Mouse (Mus musculus): ENCODE data around the gene Pold4. TPM values are rescaled to one million over a fixed set of nuclear protein-coding genes. Genes with fewer than 3 reads are reported as not detected.

Gene Pold4
- polyA plus RNA-seq, 1 experiment from 2014 or later = 8.8 TPM

- Histone ChIP-seq H3K9ac (ENCODE audit: low read length) (peak within 1 kb of the TSS; percentile 77), H3K4me2 (ENCODE audit: low read depth, low read length, severe bottlenecking) (peak within 1 kb of the TSS; percentile 99), H3K36me3 (ENCODE audit: control insufficient read depth, insufficient read depth, low read length) (no peaks in the 10 kb centered on the region), H3K27ac (ENCODE audit: low read depth, low read length) (no peak within 1 kb of the TSS), H3K9me3 (ENCODE audit: control insufficient read depth, low read length) (no peaks in the 10 kb centered on the region), H3K4me1 (replicated peaks; ENCODE audit: control insufficient read depth, insufficient read depth, low read length) (peaks cover 25% of the 10 kb centered on the region), H3K27me3 (ENCODE audit: control insufficient read depth, insufficient read depth, low read length) (peaks cover 32% of the 10 kb centered on the region), H3K4me3 (ENCODE audit: low read depth, low read length) (peak within 1 kb of the TSS; percentile 57)
- DNase-seq (ENCODE audit: low spot score) = peak; percentile 71
- ATAC-seq (replicated peaks; ENCODE audit: low FRiP score) = peak; percentile 66
- 1% methylated on average over 46 of the region's 49 CpGs for WGBS
These were observed 17.5 kb upstream of the Pold4 start, which contains the start of the genes Clcf1 and AC109138.7 for GRCm38 (mm10) chr19:4214071-4214770. Clcf1 (plus strand) TSS chr19:4214238. AC109138.7 (plus strand) TSS chr19:4214357.

DNA sequence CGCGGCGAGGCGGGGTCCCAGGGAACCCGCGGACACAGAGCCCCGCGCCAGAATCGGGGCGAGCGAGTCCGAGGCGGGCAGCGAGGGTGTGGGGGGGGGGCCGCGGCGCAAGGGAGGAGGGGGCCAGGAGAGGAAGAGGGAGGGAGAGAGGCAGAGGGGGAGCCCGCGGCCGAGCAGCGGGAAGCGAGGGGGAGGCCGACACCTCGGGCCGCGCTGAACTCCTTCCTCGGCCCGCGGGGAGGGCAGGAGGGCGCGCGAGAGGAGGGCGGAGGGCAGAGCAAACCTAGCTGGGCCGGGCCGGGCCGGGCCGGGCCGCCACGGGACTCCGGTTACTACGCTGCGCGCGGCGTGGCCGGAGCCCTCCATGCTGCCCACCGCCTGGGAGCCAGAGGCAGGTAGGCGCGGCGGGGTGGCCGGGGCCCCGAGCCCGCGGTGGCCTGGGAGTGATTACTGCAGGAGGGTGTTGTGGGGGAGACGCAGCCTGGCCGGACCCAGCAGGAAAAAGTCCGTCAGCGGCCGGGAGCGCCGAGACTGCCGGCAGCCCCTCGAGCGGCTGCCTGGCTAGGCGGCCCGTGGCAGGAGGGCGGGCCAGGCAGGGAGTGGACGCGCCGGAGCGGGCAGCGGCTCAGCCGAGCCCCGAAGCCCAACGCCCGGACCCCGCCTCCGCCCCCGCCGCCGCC is 16.8 kb upstream of the Pold4 start:
- Histone ChIP-seq H3K36me3 (ENCODE audit: control insufficient read depth, insufficient read depth, low read length) (no peaks in the 10 kb centered on the region), H3K27me3 (ENCODE audit: control insufficient read depth, insufficient read depth, low read length) (peaks cover 32% of the 10 kb centered on the region), H3K4me1 (replicated peaks; ENCODE audit: control insufficient read depth, insufficient read depth, low read length) (peaks cover 25% of the 10 kb centered on the region), H3K9ac (ENCODE audit: low read length) (peak overlapping the region; percentile 77), H3K4me2 (ENCODE audit: low read depth, low read length, severe bottlenecking) (peak overlapping the region; percentile 99), H3K27ac (ENCODE audit: low read depth, low read length) (no peak overlapping the region), H3K9me3 (ENCODE audit: control insufficient read depth, low read length) (no peaks in the 10 kb centered on the region), H3K4me3 (ENCODE audit: low read depth, low read length) (peak overlapping the region; percentile 57)
- under 1% methylated on average over 57 of the region's 81 CpGs for WGBS
- peak; percentile 74 for DNase-seq (ENCODE audit: low spot score)
- peak; percentile 40 for ATAC-seq (replicated peaks; ENCODE audit: low FRiP score)

DNA sequence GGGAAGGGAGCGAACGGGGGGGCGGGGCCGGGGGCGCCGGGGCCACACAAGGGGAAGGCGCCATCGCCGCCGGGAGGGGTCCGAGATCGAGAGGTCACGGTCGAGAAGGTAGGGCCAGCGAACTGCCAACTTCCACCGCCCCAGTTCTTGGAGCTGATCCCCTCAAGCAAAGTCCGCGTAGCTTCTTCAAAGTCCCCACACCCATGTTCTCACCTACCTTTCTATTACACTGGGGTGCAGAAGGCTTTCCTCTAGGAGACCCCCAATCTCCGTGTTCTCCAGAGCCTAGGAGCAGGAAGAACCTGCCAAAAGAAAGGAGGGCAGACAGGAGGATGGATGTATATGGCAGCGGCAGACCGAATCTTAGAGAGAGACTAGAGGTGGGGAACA is 16.3 kb upstream of the Pold4 start:
- WGBS = 6% methylated on average over 9 of the region's 21 CpGs
- ATAC-seq (replicated peaks; ENCODE audit: low FRiP score) = no peak
- DNase-seq (ENCODE audit: low spot score) = no peak
- Histone ChIP-seq H3K36me3 (ENCODE audit: control insufficient read depth, insufficient read depth, low read length) (no peaks in the 10 kb centered on the region), H3K4me2 (ENCODE audit: low read depth, low read length, severe bottlenecking) (peak overlapping the region; percentile 99), H3K27ac (ENCODE audit: low read depth, low read length) (no peak overlapping the region), H3K4me3 (ENCODE audit: low read depth, low read length) (peak overlapping the region; percentile 57), H3K9me3 (ENCODE audit: control insufficient read depth, low read length) (no peaks in the 10 kb centered on the region), H3K9ac (ENCODE audit: low read length) (peak overlapping the region; percentile 77), H3K4me1 (replicated peaks; ENCODE audit: control insufficient read depth, insufficient read depth, low read length) (peaks cover 25% of the 10 kb centered on the region), H3K27me3 (ENCODE audit: control insufficient read depth, insufficient read depth, low read length) (peaks cover 32% of the 10 kb centered on the region)

GRCm38 (mm10) chr19:4216041-4216685 is 15.5 kb upstream of the Pold4 start:
- no peak overlapping the region for H3K4me3 ChIP-seq (ENCODE audit: low read depth, low read length)

DNA sequence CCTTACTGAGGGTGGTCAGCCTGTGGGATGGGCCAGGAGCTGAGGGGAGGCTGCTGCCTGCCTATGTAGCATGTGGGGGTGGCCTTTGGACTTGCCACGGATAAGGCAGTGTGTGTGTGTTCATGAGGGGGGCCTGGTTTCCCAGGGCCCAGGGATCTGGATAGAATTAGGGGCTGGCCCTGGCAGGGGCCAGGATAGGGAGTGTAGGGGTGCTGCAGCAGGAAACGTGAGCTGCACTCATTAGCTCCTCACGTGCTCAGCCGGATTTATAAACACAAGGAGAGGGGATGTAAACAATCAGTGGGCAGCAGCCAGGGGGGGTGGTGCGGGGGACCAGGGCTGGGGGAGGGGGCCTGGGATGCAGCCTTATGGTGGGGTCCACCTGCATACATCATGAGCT is 14.6 kb upstream of the Pold4 start:
- Histone ChIP-seq H3K27me3 (ENCODE audit: control insufficient read depth, insufficient read depth, low read length) (peaks cover 30% of the 10 kb centered on the region), H3K4me2 (ENCODE audit: low read depth, low read length, severe bottlenecking) (no peak overlapping the region), H3K36me3 (ENCODE audit: control insufficient read depth, insufficient read depth, low read length) (no peaks in the 10 kb centered on the region), H3K4me3 (ENCODE audit: low read depth, low read length) (no peak overlapping the region), H3K9me3 (ENCODE audit: control insufficient read depth, low read length) (no peaks in the 10 kb centered on the region), H3K4me1 (replicated peaks; ENCODE audit: control insufficient read depth, insufficient read depth, low read length) (peaks cover 24% of the 10 kb centered on the region), H3K27ac (ENCODE audit: low read depth, low read length) (no peak overlapping the region), H3K9ac (ENCODE audit: low read length) (no peak overlapping the region)
- DNase-seq (ENCODE audit: low spot score) (peak; percentile 54), ATAC-seq (replicated peaks; ENCODE audit: low FRiP score) (no peak)
- WGBS = 8% methylated on average over 5 of the region's 5 CpGs

More at GRCm38 (mm10) chr19:4216041-4216685, 15.5 kb upstream of the Pold4 start:
- WGBS = 22% methylated on average over 14 of the region's 14 CpGs
- peaks cover 25% of the 10 kb centered on the region for H3K4me1 ChIP-seq (replicated peaks; ENCODE audit: control insufficient read depth, insufficient read depth, low read length)
- no peak for ATAC-seq (replicated peaks; ENCODE audit: low FRiP score)
- no peaks in the 10 kb centered on the region for H3K36me3 ChIP-seq (ENCODE audit: control insufficient read depth, insufficient read depth, low read length)
- H3K9me3 ChIP-seq (ENCODE audit: control insufficient read depth, low read length) = no peaks in the 10 kb centered on the region
- DNase-seq (ENCODE audit: low spot score) = peak; percentile 55
- no peak overlapping the region for H3K27ac ChIP-seq (ENCODE audit: low read depth, low read length)
- H3K9ac ChIP-seq (ENCODE audit: low read length) = no peak overlapping the region
- H3K27me3 ChIP-seq (ENCODE audit: control insufficient read depth, insufficient read depth, low read length) = peaks cover 32% of the 10 kb centered on the region
- no peak overlapping the region for H3K4me2 ChIP-seq (ENCODE audit: low read depth, low read length, severe bottlenecking)

DNA sequence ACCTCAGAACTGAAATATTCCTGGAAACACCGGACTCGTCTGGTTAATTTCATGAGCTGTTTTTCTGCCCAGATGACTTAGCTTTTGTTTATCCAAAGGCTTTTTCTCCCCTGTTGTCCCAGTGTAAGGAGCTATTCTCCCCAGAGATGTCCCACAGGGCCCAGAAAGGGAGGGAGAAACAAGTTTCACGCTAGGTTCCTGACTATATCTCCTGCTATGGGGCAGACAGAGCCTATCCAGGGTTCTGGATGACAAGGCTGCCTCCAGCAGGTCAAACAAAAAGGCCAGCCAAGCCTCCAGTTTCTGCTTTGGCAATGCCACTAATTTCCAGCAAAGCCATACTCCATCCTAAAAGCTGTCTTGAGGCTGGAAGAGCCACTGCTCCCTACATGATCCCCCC is 13.8 kb upstream of the Pold4 start:
- Histone ChIP-seq H3K4me3 (ENCODE audit: low read depth, low read length) (no peak overlapping the region), H3K27me3 (ENCODE audit: control insufficient read depth, insufficient read depth, low read length) (peaks cover 30% of the 10 kb centered on the region), H3K4me2 (ENCODE audit: low read depth, low read length, severe bottlenecking) (no peak overlapping the region), H3K4me1 (replicated peaks; ENCODE audit: control insufficient read depth, insufficient read depth, low read length) (peaks cover 20% of the 10 kb centered on the region), H3K9ac (ENCODE audit: low read length) (no peak overlapping the region), H3K27ac (ENCODE audit: low read depth, low read length) (no peak overlapping the region), H3K36me3 (ENCODE audit: control insufficient read depth, insufficient read depth, low read length) (no peaks in the 10 kb centered on the region), H3K9me3 (ENCODE audit: control insufficient read depth, low read length) (no peaks in the 10 kb centered on the region)
- no peak for DNase-seq (ENCODE audit: low spot score)
- ATAC-seq (replicated peaks; ENCODE audit: low FRiP score) = no peak
- WGBS = 47% methylated on average over 3 of the region's 3 CpGs

DNA sequence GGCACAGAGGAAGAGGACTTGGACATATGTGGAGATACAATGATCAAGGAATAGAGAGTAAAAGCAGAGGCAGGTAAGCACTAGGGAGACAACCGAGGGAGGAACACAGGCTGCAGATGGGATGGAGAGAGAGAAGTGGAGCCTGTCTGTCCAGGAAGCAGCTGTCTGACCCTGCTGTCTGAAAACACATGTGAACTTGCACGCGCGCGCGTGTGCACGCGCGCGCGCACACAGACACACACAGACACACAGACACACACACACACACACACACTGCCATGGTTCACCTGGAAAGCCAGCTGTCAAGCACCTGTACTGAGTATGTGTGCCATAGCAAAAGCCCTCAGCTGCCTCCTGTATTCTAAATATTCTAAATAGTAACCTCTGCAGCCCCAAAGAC is 13.4 kb upstream of the Pold4 start:
- no peak for ATAC-seq (replicated peaks; ENCODE audit: low FRiP score)
- Histone ChIP-seq H3K4me3 (ENCODE audit: low read depth, low read length) (no peak overlapping the region), H3K27me3 (ENCODE audit: control insufficient read depth, insufficient read depth, low read length) (peaks cover 25% of the 10 kb centered on the region), H3K4me1 (replicated peaks; ENCODE audit: control insufficient read depth, insufficient read depth, low read length) (peaks cover 15% of the 10 kb centered on the region), H3K9ac (ENCODE audit: low read length) (no peak overlapping the region), H3K36me3 (ENCODE audit: control insufficient read depth, insufficient read depth, low read length) (no peaks in the 10 kb centered on the region), H3K4me2 (ENCODE audit: low read depth, low read length, severe bottlenecking) (no peak overlapping the region), H3K9me3 (ENCODE audit: control insufficient read depth, low read length) (no peaks in the 10 kb centered on the region), H3K27ac (ENCODE audit: low read depth, low read length) (no peak overlapping the region)
- 88% methylated on average over 11 of the region's 11 CpGs for WGBS
- no peak for DNase-seq (ENCODE audit: low spot score)

DNA sequence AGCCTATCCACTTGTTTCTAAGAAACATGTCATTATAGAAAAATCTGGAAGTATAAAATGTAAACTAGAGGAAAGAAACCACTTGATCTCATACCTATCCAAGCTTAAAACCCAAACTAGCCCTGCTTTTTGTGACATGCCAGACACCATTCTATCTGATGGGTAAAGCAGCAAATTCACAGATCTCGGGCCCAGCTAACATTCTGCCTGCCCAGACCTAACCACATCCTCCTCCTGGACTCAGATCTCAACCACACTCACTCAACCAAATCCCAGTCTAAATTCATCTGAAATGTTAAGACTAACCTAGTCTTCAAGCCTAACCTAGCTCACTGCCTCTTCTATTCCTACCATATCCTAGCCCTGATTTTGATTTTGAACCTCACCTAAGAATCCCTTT is 12.9 kb upstream of the Pold4 start:
- Histone ChIP-seq H3K27ac (ENCODE audit: low read depth, low read length) (no peak overlapping the region), H3K36me3 (ENCODE audit: control insufficient read depth, insufficient read depth, low read length) (no peaks in the 10 kb centered on the region), H3K4me1 (replicated peaks; ENCODE audit: control insufficient read depth, insufficient read depth, low read length) (peaks cover 10% of the 10 kb centered on the region), H3K9me3 (ENCODE audit: control insufficient read depth, low read length) (no peaks in the 10 kb centered on the region), H3K4me3 (ENCODE audit: low read depth, low read length) (no peak overlapping the region), H3K9ac (ENCODE audit: low read length) (no peak overlapping the region), H3K4me2 (ENCODE audit: low read depth, low read length, severe bottlenecking) (no peak overlapping the region), H3K27me3 (ENCODE audit: control insufficient read depth, insufficient read depth, low read length) (peaks cover 20% of the 10 kb centered on the region)
- ATAC-seq (replicated peaks; ENCODE audit: low FRiP score) (no peak), DNase-seq (ENCODE audit: low spot score) (no peak)
- 85% methylated on average over 1 of the region's 1 CpGs for WGBS

All from forebrain, embryonic 11.5 days (tissue).